Mouse (Mus musculus): ENCODE data around the gene Itga6. TPM values are rescaled to one million over a fixed set of nuclear protein-coding genes. Genes with fewer than 3 reads are reported as not detected.

Itga6 gene
- total RNA-seq, 2 experiments from 2014 or later, result 25.5 to 27.6 TPM

Other genes with a start within 250 kb of the Itga6 start
- 10 to 100 TPM; 15.9 to 19.9 TPM for gene Dlx1, start 217.5 kb upstream of the Itga6 start, total RNA-seq (2021)
- 1 to 10 TPM; 5.3 to 5.4 TPM for gene Dlx2, start 198.9 kb upstream of the Itga6 start, total RNA-seq (2021)
- 10 to 100 TPM; 47.5 to 49.1 TPM for gene Pdk1, start 127.6 kb downstream of the Itga6 start, total RNA-seq (2021)
- gene Rapgef4, start 235.6 kb downstream of the Itga6 start, total RNA-seq (2021), result 100 to 1,000 TPM; 372 to 386 TPM

Data from left cerebral cortex, postnatal 25 days (tissue).